Mouse (Mus musculus) bone marrow macrophage, adult 2 months (primary cell): ENCODE measurements at regions not wholly inside any gene's neighbourhood (a gene's known extent, or its start where the extent isn't known, plus 50 kb on each side); places are given as distances from the start of the nearest gene placed in this dataset.

Experiments
- CTCF ChIP-seq: IDR thresholded peaks from 2 replicates; pipeline ENCODE4 v1.5.1; 2012; ENCODE audit warnings: low read depth, mild to moderate bottlenecking, low read length, moderate library complexity
- POLR2A ChIP-seq: IDR thresholded peaks from 2 replicates; pipeline ENCODE4 v1.6.1; 2012; ENCODE audit warnings: mild to moderate bottlenecking, low read depth, low read length, borderline replicate concordance

DNA sequence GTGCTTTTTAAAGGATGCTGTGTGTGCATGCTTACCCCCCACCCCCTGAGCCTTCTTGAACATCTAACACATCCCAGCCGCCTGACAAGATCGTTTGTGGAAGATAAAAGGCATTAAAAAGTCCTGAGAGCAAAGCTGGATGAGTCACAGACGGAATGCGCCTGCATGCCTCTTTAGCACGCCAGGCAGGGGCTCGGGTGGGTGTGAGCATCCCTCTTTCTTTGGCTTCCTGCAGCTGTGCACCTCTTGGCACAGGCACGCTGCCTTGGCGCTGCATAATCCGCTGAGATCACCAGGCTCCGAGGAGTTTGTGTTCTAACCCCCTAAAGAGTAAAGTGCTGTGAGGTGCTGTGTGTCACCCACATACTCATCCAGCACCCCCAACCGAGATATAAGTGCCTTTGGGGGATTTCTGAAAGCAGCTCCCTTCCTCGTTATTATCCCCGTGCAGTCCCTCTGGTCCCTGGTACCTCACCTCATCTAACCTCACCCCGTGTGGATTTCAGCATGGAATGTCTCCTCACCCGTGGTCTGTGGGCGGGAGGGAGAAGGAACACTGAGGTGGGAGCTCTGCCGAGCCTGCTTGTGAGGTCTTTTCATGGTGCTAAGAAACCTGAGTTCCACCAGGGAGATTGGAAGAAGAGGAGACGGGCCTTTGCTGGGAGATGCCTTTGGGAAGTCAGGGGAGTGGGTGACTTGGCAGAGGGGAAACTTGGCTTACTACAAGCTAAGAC, 117.8 kb upstream of the Topaz1 start:
- no peak for TF ChIP-seq CTCF
- TF ChIP-seq POLR2A = no peak
